Mouse (Mus musculus) liver, postnatal 0 days (tissue): ENCODE measurements at regions not wholly inside any gene's neighbourhood (a gene's known extent, or its start where the extent isn't known, plus 50 kb on each side); places are given as distances from the start of the nearest gene placed in this dataset.

Experiments used
- CTCF ChIP-seq: sonication (generic); IDR thresholded peaks from 2 replicates; pipeline ENCODE4 v1.5.1; 2016; ENCODE audit warnings: antibody characterized with exemption, low read depth
- EP300 ChIP-seq: IDR thresholded peaks from 2 replicates; pipeline ENCODE4 v1.6.1; 2016; ENCODE audit warnings: antibody characterized with exemption, low read depth, mild to moderate bottlenecking

GRCm38 (mm10) chr7:89041287-89041686 is 362.7 kb downstream of the Tmem135 start:
- TF ChIP-seq CTCF (no peak), EP300 (no peak)
